Comparison of ENCODE assay signal across 15 mouse cellular contexts in genomic region chr12:15222497-15223170, GRCm38 (mm10).
A peak's percentile ranks its signal among the peaks of the same experiment; 100 is the strongest.
DNase-seq lines count a peak whose midpoint lies in the region; ATAC-seq lines count a peak whose summit lies in the region.
"Had no signal": no experiment of that assay in that cellular context is flagged by ENCODE, and none has a peak within 500 bp of the region (broad histone marks: within the 10 kb centered on the region; RNA-seq: fewer than 3 reads in every experiment).

No protein-coding gene starts in this region.

- no peak overlapping the region for H3K4me3 ChIP-seq in embryonic facial prominence, embryonic 14.5 days (ENCODE audit: low read depth, low read length)
- no peak overlapping the region for H3K4me3 ChIP-seq in embryonic facial prominence, embryonic 10.5 days
- no peak overlapping the region for H3K4me3 ChIP-seq in neural tube, embryonic 11.5 days (ENCODE audit: low read depth, low read length)
- H3K4me3 ChIP-seq: heart, embryonic 15.5 days; megakaryocyte, embryonic 14.5 days had no signal

- no peaks in the 10 kb centered on the region for H3K9me3 ChIP-seq in embryonic facial prominence, embryonic 14.5 days (ENCODE audit: control insufficient read depth, low read length)
- H3K9me3 ChIP-seq in embryonic facial prominence, embryonic 10.5 days: no peaks in the 10 kb centered on the region
- no peaks in the 10 kb centered on the region for H3K9me3 ChIP-seq in neural tube, embryonic 11.5 days (ENCODE audit: control insufficient read depth, low read length)
- H3K9me3 ChIP-seq: G1E; heart, embryonic 15.5 days; megakaryocyte, embryonic 14.5 days had no signal

- 0 out of 2 replicates have a peak, but pooled peaks have one; percentile 37 for ATAC-seq in embryonic facial prominence, embryonic 14.5 days (ENCODE audit: low read depth)
- 0 out of 2 replicates have a peak, but pooled peaks have one; percentile 14 for ATAC-seq in neural tube, embryonic 11.5 days (ENCODE audit: insufficient read depth, low FRiP score, low TSS enrichment)
- no peak for ATAC-seq in activated CD4-positive, CD25-positive, alpha-beta regulatory T cell, adult 4 months

- H3K4me1 ChIP-seq in embryonic facial prominence, embryonic 14.5 days (ENCODE audit: control insufficient read depth, insufficient read depth, low read length): no peaks in the 10 kb centered on the region
- no peaks in the 10 kb centered on the region for H3K4me1 ChIP-seq in embryonic facial prominence, embryonic 10.5 days
- H3K4me1 ChIP-seq in neural tube, embryonic 11.5 days (ENCODE audit: control insufficient read depth, insufficient read depth, low read length): no peaks in the 10 kb centered on the region
- H3K4me1 ChIP-seq: heart, embryonic 15.5 days; megakaryocyte, embryonic 14.5 days had no signal

- no peaks in the 10 kb centered on the region for H3K36me3 ChIP-seq in embryonic facial prominence, embryonic 14.5 days (ENCODE audit: control insufficient read depth, insufficient read depth, low read length)
- no peaks in the 10 kb centered on the region for H3K36me3 ChIP-seq in embryonic facial prominence, embryonic 10.5 days (replicated peaks)
- no peaks in the 10 kb centered on the region for H3K36me3 ChIP-seq in neural tube, embryonic 11.5 days (ENCODE audit: control insufficient read depth, insufficient read depth, low read length)
- H3K36me3 ChIP-seq: G1E; heart, embryonic 15.5 days had no signal

- peak; percentile 5 for DNase-seq in embryonic facial prominence, embryonic 14.5 days (ENCODE audit: low spot score)
- no peak for DNase-seq in embryonic facial prominence, embryonic 10.5 days (ENCODE audit: low spot score)
- peak; percentile 15 for DNase-seq in neural tube, embryonic 11.5 days (ENCODE audit: low spot score)
- DNase-seq in neural tube, embryonic 10.5 days (ENCODE audit: extremely low spot score, low spot score): no peak
- DNase-seq in mesoderm, embryonic 11.5 days (ENCODE audit: low read depth, low spot score): peak; percentile 2
- no peak for DNase-seq in gastrocnemius, adult 8-10 months (ENCODE audit: low spot score in 2 of 2)
- no peak for DNase-seq in thymus, postnatal 25 days
- DNase-seq: cerebellum, adult 2 months; kidney, postnatal 4 days; lung, adult 2 months; thymus, adult 18-20 months had no signal

- H3K9ac ChIP-seq in embryonic facial prominence, embryonic 14.5 days (ENCODE audit: low read depth, low read length): no peak overlapping the region
- no peak overlapping the region for H3K9ac ChIP-seq in neural tube, embryonic 11.5 days (ENCODE audit: low read length)
- H3K9ac ChIP-seq: heart, embryonic 15.5 days had no signal

- WGBS in embryonic facial prominence, embryonic 14.5 days: 88% methylated on average over 5 of the region's 5 CpGs
- 93% methylated on average over 5 of the region's 5 CpGs for WGBS in embryonic facial prominence, embryonic 10.5 days
- WGBS in neural tube, embryonic 11.5 days: 89% methylated on average over 5 of the region's 5 CpGs

- no peak overlapping the region for H3K27ac ChIP-seq in embryonic facial prominence, embryonic 14.5 days (replicated peaks; ENCODE audit: low read depth, low read length)
- H3K27ac ChIP-seq in embryonic facial prominence, embryonic 10.5 days (replicated peaks): no peak overlapping the region
- no peak overlapping the region for H3K27ac ChIP-seq in neural tube, embryonic 11.5 days (ENCODE audit: low read depth, low read length)
- H3K27ac ChIP-seq: heart, embryonic 15.5 days had no signal

- no peaks in the 10 kb centered on the region for H3K27me3 ChIP-seq in embryonic facial prominence, embryonic 14.5 days (replicated peaks; ENCODE audit: control insufficient read depth, insufficient read depth, low read length)
- no peaks in the 10 kb centered on the region for H3K27me3 ChIP-seq in embryonic facial prominence, embryonic 10.5 days (replicated peaks; ENCODE audit: low read depth, poor library complexity, severe bottlenecking)
- no peaks in the 10 kb centered on the region for H3K27me3 ChIP-seq in neural tube, embryonic 11.5 days (ENCODE audit: control insufficient read depth, insufficient read depth, low read length)
- H3K27me3 ChIP-seq: heart, embryonic 15.5 days; megakaryocyte, embryonic 14.5 days had no signal

- H3K4me2 ChIP-seq in embryonic facial prominence, embryonic 14.5 days (ENCODE audit: low read depth, low read length): no peak overlapping the region
- no peak overlapping the region for H3K4me2 ChIP-seq in neural tube, embryonic 11.5 days (ENCODE audit: low read depth)
- H3K4me2 ChIP-seq: heart, embryonic 15.5 days had no signal

Comparison
In these comparisons a context has a peak if more than half of its experiments do, and no peak if none do; other contexts are left out.
1. DNase-seq: peak in embryonic facial prominence, embryonic 14.5 days (single experiment), neural tube, embryonic 11.5 days (single experiment) and mesoderm, embryonic 11.5 days (single experiment); none in embryonic facial prominence, embryonic 10.5 days (single experiment), neural tube, embryonic 10.5 days (single experiment), gastrocnemius, adult 8-10 months (0 of 2) and thymus, postnatal 25 days (single experiment).